Mouse (Mus musculus): ENCODE data around the gene Rps6ka6.

The Rps6ka6 gene

DNA sequence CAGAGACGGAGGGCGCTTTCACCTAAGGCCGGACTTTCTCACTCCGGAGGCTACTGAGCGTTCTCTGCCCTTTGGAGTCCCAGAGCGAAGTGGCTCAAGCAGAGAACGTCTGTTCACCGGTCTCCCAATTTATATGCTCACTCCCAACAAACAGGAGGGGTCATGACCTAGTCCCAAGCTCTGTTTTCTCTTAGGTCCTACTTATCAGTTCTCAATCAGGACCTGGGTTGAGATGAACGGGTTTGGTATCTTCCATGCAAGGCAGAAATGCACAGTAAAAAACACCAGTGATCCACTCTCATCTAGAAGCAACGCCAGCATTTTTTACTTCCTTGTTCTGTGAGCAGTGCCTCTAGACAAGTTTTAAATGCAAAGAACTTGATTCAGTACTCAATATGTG lies at the start of gene Rps6ka6:
Gene Rps6ka6 (minus strand): TSS at position 101 of the 400 bp plus-strand sequence.
- no peak for DNase-seq (ENCODE audit: low read depth, low spot score)

DNA sequence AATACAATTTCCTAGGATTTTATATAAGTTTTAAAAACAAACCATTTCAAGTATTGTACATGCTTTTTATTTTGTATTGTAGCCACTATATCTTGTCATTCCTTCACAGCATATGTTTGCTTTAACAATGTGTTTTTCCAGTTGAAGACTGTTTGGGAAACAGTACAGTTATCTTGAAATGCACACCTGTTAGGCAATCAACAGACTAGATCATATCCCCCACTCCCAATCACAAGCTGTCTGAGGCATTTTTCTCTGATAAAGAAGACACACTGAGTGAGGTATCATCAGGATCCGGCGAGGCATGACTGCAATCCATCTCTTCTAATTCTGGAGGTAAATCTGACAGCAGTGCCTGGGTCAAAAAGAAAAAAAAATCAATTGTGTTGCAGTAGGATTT lies 39.3 kb upstream of the Rps6ka6 start:
- no peak for DNase-seq (ENCODE audit: low read depth, low spot score)

DNA sequence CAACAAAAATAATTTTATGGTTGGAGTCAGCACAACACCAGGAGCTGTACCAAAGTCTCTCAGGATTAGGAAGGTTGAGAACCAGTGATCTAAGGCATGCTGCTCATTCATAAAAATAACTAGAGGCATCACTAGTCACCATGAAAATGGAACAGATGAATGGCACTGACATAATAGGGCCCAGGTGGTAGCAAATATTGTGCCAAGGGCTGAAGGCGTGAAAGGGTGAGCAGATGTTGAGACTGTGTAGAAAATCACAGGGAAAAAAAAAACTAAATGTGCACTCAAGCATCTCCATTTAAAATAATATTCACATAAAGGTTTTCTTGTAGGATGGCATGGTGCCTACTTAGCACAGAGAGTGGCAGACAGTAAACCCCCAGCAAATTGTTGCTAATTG lies 19.6 kb downstream of the Rps6ka6 start:
- DNase-seq (ENCODE audit: low read depth, low spot score): no peak

DNA sequence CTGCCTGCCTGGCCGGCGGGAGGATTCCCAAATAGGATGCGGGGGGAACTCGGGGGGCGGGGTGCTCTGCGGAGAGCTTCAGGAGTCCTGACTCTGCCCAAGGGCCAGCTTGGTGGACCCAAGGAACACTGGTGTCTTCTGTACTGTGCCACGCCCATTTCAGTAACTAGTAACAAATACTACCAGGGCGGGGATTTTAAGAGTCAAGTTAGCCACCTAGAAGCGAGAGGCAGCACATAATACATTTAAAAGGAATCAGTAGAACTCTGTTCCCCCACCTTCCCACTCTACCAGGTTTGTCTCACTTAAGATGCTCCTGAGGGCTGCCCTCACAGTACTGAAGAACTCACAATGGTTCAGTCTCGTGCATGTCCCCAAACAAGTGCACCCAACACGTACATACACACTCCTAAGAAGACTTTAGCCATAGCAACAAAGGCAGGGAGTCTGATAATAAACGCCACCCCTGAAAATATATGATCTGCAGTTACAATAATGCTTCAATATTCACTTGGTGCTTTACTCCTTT lies 74.1 kb downstream of the Rps6ka6 start:
- no peak for DNase-seq (ENCODE audit: low read depth, low spot score)

DNA sequence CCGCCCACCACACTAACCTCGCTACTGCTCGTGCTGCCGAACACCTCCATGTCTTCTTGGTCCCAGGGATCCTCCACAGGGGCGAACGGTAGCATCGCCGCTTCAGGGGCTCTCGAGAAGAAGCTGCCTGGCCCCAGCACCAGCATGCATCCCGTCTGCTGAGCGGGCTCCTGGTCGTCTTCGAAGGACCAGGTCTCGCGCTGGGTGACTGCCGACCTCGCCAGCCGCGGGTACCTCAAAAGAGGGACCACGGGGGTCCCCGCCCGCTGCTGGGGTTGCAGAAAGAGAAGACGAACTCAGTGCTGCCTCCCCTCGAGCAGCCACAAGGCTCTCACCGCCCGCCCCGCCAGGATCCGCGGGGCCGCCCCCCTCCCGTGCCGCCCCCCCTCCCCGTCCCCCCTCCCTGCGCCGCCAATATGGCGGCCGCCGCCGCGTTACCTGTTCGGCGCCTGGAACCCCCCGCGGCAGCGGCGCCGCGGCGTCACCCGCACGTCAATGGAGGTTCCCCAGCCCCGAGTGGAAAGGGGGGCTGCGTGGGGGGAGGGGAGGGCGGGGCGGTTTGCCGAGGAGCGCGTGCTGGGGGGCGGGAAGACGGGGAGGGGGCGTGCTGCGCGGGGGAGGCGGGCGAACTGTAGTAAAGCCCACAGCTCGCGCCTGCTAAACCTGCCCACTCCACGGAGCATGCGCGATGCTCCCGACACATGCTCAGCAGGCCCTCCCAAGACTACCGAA lies 74.8 kb downstream of the Rps6ka6 start:
- peak; percentile 52 for DNase-seq (ENCODE audit: low read depth, low spot score)

DNA sequence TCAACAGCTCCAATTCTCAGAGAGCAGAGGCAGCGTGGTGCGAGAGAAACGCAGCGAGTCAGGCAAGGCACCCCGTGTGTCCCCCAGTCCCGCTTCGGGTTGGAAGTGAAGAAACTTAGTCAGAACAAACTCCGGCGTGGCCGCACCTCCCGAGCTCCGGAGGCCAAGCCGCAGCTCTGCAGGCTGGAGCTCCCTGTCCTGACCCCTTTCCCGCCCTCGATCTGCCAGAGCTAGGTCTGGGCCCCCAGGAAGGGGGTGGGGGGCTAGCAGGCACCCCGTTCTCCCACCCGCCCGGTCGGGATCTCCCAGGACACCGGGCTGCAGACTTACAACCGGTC lies 75.3 kb downstream of the Rps6ka6 start:
- no peak for DNase-seq (ENCODE audit: low read depth, low spot score)

DNA sequence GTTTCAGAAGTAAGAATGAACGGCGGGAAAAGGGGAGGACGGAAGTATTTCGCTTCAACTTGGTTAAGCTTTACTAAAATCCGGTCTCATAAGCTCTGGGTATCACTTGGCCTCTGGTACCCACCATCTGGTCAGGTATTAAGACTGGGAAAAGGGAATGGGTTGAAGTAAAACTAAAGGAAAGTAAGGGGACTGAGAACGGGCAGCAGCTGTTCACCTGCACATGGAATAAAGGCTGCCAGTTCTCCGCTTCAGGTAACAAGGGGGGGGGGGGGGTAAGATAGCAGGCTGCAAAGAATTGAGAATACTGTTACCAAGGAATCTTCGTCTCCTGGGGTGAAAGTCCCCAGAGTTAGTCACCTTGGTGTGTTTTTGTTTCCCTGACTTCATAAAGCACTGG lies 75.7 kb downstream of the Rps6ka6 start:
- DNase-seq (ENCODE audit: low read depth, low spot score): no peak

DNA sequence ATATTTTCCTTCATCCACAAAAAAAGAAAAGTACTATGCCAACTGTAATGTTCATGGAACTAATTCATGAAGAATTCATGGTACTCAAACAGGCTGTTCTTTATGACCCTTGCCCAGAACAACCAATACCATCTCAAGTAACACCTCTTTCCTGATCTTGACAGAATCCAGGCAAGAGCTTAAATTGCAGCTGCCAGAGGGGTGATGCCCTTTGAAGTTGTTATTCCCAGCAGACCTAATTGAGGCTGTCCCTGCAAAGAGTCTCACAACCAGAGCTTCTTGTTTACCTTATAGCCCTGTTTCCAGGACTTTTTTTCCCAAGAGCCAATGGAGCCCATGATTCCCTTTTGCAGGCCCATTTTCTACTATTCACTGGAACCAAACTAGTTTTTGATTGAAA lies 77.6 kb downstream of the Rps6ka6 start:
- DNase-seq (ENCODE audit: low read depth, low spot score): no peak

DNA sequence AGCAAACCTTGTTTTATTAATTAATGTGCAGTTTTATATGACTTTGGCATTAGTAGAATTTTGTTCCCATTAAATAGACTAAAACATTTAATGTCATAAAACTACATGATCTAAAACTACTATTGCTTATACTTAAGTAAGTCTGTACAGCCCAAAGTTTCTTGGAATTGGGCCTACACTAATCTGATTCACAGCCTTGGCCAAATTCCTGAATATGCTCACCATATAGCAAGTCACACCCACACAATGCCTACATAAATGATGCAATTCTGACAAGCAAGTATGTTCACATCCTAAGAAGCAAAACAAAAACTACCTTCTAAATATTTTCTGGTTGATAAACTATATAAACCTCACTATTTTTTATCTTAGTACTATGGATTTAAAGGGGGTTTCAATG lies 101.2 kb downstream of the Rps6ka6 start:
- no peak for DNase-seq (ENCODE audit: low read depth, low spot score)

DNA sequence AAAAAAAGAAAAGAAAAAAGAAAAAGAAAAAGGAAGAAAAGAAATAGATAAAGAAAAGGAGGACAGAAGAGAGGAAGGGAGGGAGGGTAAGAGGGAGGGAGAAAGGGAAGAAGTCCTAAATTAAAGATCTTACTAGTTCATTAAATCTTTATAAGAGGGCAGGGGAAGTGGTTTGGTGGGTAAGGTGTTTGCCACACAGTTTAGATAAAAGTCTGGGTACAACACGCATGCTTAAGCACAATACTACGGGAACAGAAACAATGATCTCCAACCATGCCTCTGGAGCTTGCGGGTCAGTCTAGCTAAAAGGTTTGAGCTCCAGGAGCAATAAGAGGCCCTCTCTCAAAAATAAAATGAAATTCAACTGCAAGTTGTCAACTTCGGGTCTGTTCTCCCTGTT lies 123.0 kb downstream of the Rps6ka6 start:
- DNase-seq (ENCODE audit: low read depth, low spot score): no peak

DNA sequence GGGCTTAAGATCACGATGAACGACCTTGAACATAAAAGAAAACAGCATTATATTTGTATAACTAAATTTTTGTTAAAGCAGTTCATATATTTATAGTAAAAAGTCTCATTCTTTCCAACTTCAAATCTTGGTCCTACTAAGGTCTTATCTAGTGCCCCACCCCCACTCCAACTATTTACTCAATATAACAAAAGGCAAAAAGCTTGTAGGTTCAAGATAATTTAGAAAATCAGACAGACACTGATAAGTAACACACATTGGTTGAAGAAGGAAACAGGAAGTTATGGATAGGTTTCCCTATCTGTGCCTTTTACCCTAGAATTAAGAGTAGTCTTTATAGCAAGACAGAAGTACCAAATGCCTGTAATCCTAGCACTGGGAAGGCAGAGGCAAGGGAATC lies 132.9 kb downstream of the Rps6ka6 start:
- no peak for DNase-seq (ENCODE audit: low read depth, low spot score)

DNA sequence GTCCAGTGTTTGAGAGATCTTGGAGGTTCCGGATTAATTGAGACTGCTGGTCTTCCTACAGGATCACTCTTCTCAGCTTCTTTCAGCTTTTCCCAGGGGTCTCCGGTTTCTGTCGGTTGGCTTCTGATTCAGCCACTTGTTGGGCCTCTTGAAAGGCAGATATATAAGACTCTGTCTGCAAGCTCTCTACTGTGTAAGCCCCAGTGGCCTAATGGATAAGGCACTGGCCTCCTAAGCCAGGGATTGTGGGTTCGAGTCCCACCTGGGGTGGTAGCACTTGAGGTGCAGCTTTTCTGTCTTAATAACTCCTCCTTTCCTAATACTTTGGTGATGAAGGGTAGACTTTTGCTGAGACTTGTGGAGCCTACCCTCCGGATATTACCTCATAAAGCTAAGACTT lies 160.7 kb downstream of the Rps6ka6 start:
- DNase-seq (ENCODE audit: low read depth, low spot score): no peak

DNA sequence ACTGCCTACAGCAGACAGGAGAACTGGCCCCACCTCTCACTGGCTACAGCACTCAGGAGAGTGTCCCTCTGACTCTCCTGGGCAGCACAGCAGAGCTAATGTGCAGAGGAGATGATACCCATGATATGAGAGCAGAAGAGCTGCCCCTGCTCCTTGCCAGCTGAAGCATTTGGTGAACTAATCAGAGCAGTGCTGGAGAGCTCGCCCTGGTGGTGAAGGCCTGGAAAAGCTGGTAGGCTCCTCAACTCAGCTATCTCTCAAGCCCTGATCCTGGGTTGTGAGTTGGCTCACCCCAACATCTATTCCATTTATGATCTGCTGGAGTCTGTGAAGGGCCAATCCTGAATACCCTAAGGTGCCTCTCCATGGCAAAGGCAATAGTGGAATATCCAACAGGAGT lies 163.6 kb downstream of the Rps6ka6 start:
- no peak for DNase-seq (ENCODE audit: low read depth, low spot score)
